Mouse (Mus musculus): Measurements from ENCODE around the gene Hs1bp3. TPM values are rescaled to one million over a fixed set of nuclear protein-coding genes. Genes with fewer than 3 reads are reported as not detected.

Gene Hs1bp3
- 10 to 100 TPM; 10.9 to 11.0 TPM for total RNA-seq (2023)

DNA sequence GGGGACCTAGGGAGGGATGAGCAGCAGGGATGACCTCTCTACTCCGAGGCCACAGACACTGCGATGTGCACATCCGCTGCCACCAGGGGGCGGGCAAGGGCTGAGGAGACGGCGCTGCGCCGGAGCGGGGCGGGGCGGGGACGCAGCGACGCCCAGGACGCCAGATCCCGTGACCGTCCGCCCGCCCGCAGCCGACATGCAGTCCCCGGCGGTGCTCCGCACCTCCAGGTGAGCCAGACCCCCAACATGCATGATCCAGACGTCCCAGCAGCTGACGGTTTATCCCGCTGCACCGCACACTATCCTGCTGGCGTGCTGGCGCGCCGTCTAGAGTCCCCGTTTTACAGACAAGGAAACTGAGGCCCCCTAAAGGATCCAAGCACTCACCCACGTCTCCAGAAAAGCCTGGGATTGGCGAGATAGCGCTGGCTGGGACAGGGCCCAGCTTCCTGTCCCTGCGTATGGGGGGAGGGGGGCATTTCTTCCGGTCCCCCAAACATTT lies at the start of gene Hs1bp3:
Gene Hs1bp3, plus strand, starts transcription at position 163 of the 502 bp plus-strand sequence.

DNA sequence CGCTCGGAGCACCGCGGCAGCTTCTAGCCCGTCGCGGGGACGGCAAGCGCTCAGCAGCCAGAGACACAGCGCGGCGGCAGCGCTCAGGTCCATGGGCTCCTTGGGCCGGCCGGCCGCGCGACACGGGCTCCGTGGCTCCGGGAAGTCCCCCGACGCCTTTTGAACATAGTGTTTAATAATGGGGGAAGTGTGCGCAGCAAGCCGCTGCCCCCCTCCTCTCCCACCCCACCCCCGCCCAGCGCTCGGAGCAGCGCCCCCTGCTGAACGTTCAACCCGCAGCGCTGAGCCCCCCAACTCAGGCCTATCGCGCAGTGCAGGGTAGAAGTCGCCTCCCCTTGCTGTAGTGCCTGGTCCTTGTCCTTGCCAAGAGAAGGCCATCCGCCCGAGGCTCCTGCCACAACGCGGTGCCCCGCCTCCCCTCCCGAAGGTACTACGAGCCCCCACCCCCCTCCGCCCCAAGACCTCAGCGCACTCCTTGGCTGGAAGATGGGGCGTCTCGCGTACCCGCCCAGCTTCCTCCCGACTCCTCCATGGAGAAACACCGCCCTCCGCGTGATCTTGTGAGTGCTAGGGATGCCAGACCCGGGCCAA lies 11.3 kb upstream of the Hs1bp3 start, which contains the start of gene Gdf7:
Gene Gdf7, minus strand, starts transcription at position 114 of the 591 bp plus-strand sequence.

Other genes starting within 250 kb of the Hs1bp3 start
- 10 to 100 TPM; 26.6 to 29.7 TPM for gene Ldah, start 105.3 kb upstream of the Hs1bp3 start, total RNA-seq (2023)
- gene Gdf7, start 11.5 kb upstream of the Hs1bp3 start, total RNA-seq (2023), result not detected
- gene Rhob, start 186.6 kb downstream of the Hs1bp3 start, total RNA-seq (2023), result 1,000 to 10,000 TPM in 1 of 2 experiments, 100 to 1,000 TPM in 1; 955 to 1,489 TPM